ENCODE assay signal across 8 mouse cellular contexts in the genomic region with DNA sequence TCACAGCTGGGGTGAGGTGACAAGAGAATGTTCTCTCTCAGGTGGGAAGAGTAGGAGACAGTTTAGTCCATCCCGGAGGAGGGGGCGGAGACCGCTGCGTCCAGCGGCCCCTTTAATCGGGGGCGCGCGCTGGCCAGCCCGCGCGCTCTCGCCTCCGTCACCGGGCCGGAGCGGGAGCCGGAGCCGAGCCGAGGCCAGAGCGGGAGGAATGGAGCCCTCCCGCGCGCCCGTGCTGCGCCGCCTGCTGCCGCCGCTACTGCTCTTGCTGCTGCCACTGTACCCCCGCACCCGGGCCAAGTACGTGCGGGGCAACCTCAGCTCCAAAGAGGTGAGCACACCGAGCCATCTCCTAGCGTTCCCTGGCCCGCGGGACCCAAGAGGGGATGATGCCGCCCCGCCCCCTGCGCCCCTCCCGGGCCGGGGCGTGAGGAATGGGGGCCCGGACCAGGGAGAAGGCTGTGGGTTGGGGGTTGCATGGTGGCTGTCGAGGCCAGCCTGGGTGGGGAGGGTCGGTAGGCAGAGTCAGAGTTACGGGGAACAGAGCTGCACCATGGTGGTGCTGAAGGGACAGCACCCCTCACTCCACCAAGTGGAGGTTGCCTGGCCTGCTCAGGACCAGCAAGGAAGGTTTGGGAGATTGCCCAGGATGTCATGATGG. TPM values are rescaled to one million over a fixed set of nuclear protein-coding genes. Genes with fewer than 3 reads are reported as not detected.
A peak's percentile ranks its signal among the peaks of the same experiment; 100 is the strongest.
DNase-seq lines count a peak whose midpoint lies in the region; ATAC-seq lines count a peak whose summit lies in the region.

A gene (plus strand): TSS at position 151 of the 658 bp plus-strand sequence.

- H3K4me3 ChIP-seq in heart, embryonic 16.5 days (ENCODE audit: low read length), result peak within 1 kb of the TSS; percentile 48
- H3K4me3 ChIP-seq in stomach, embryonic 14.5 days (ENCODE audit: low read depth, low read length), result peak within 1 kb of the TSS; percentile 41

- H3K9ac ChIP-seq in heart, embryonic 16.5 days (ENCODE audit: low read length), result peak within 1 kb of the TSS; percentile 9; the same call in 1 of the 2 replicates
- H3K9ac ChIP-seq in stomach, embryonic 14.5 days (replicated peaks; ENCODE audit: low read depth, low read length), result 0 out of 2 replicates have a peak within 1 kb of the TSS, but pooled peaks have one; percentile 15

- no peak for ATAC-seq in CD4-positive, CD25-positive, alpha-beta regulatory T cell, adult 4 months
- peak; percentile 66 for ATAC-seq in heart, embryonic 16.5 days (replicated peaks; ENCODE audit: extremely low read depth, insufficient read depth, low FRiP score)
- ATAC-seq in stomach, embryonic 14.5 days (ENCODE audit: insufficient number of reproducible peaks, insufficient read depth, low FRiP score, low read depth), result peak; percentile 79

- H3K9me3 ChIP-seq in heart, embryonic 16.5 days (replicated peaks; ENCODE audit: control insufficient read depth, low read length), result no peaks in the 10 kb centered on the region
- no peaks in the 10 kb centered on the region for H3K9me3 ChIP-seq in stomach, embryonic 14.5 days (ENCODE audit: control insufficient read depth, low read depth, low read length)

- peaks cover 32% of the 10 kb centered on the region for H3K27me3 ChIP-seq in heart, embryonic 16.5 days (ENCODE audit: control insufficient read depth, insufficient read depth, low read length)
- H3K27me3 ChIP-seq in stomach, embryonic 14.5 days (ENCODE audit: control insufficient read depth, insufficient read depth, low read length), result no peaks in the 10 kb centered on the region

- H3K4me2 ChIP-seq in heart, embryonic 16.5 days (ENCODE audit: low read depth, low read length), result peak within 1 kb of the TSS; percentile 82
- H3K4me2 ChIP-seq in stomach, embryonic 14.5 days (replicated peaks; ENCODE audit: low read depth, low read length), result peak within 1 kb of the TSS; percentile 96

- H3K27ac ChIP-seq in heart, embryonic 16.5 days (ENCODE audit: low read length), result no peak within 1 kb of the TSS
- no peak within 1 kb of the TSS for H3K27ac ChIP-seq in stomach, embryonic 14.5 days (ENCODE audit: low read length)

- H3K4me1 ChIP-seq in heart, embryonic 16.5 days (ENCODE audit: control insufficient read depth, insufficient read depth, low read length), result peaks cover 7% of the 10 kb centered on the region
- H3K4me1 ChIP-seq in stomach, embryonic 14.5 days (ENCODE audit: control insufficient read depth, insufficient read depth, low read length), result no peaks in the 10 kb centered on the region

- DNase-seq in CD4-positive, CD25-positive, alpha-beta regulatory T cell, adult 2 months (ENCODE audit: low read depth, low spot score), result peak; percentile 65
- DNase-seq in 3T3-L1 (ENCODE audit: low read depth, low spot score), result peak; percentile 47
- DNase-seq in cerebellum, postnatal 10 days, result peak; percentile 88 to 90
- no peak for DNase-seq in layer of hippocampus, postnatal 14 days (ENCODE audit: low spot score in 2 of 2)
- peak; percentile 41 for DNase-seq in lung, postnatal 36 days

- H3K36me3 ChIP-seq in heart, embryonic 16.5 days (ENCODE audit: control insufficient read depth, insufficient read depth), result no peaks in the 10 kb centered on the region
- H3K36me3 ChIP-seq in stomach, embryonic 14.5 days (ENCODE audit: control insufficient read depth, insufficient read depth, low read length), result no peaks in the 10 kb centered on the region

- WGBS in heart, embryonic 16.5 days, result under 1% methylated on average over 45 of the region's 47 CpGs
- WGBS in stomach, embryonic 14.5 days, result under 1% methylated on average over 46 of the region's 47 CpGs

RNA-seq across cellular contexts. Expression of the gene that starts here (rescaled TPM):
- polyA plus RNA-seq in CD4-positive, CD25-positive, alpha-beta regulatory T cell, adult 4 months (2017; shearing (Covaris generic)), result not detected
- 0.08 and 0.20 TPM in 2 replicates for polyA plus RNA-seq in heart, embryonic 16.5 days (2015; fragmentation: Nextera tagmentation; extraction: Ambion mirVana)
- 10 to 100 TPM; 43.2 to 46.9 TPM for total RNA-seq in layer of hippocampus, postnatal 14 days (2021)
- polyA plus RNA-seq in stomach, embryonic 14.5 days (2014; fragmentation: Nextera tagmentation; extraction: Ambion mirVana), result 1.9 and 2.0 TPM in 2 replicates

Comparison
In these comparisons a context has a peak if more than half of its experiments do, and no peak if none do; other contexts are left out.
1. Peak in ATAC-seq, H3K4me3 ChIP-seq, H3K9ac ChIP-seq and H3K4me2 ChIP-seq in heart, embryonic 16.5 days; RNA of the gene not detected or under 1 TPM.
2. DNase-seq: peak in CD4-positive, CD25-positive, alpha-beta regulatory T cell, adult 2 months (single experiment), 3T3-L1 (single experiment), cerebellum, postnatal 10 days (2 of 2) and lung, postnatal 36 days (single experiment); none in layer of hippocampus, postnatal 14 days (0 of 2).